Comparison of ENCODE assay signal across 13 mouse cellular contexts in the genomic region with DNA sequence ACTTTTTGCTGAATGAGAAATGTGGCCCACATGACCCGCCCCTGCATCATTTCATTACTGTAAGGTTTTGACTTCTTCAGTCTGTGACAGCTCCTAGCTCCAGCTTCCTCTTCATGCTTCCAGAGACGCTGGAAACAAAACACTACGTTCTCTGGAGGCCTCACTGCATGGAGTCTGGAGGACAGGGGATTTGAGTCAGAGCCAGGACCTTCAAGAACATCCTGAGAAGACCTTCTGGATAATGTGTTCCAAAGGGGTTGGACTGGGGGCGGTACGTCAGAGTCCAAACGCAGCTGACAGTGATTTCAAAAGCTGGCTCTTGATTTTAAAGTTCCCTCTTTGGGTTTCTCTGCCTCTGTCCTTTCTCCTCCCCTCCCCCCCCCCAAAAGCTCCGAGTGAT.
DNase-seq lines count a peak whose midpoint lies in the region; ATAC-seq lines count a peak whose summit lies in the region.
"Had no signal": no experiment of that assay in that cellular context is flagged by ENCODE, and none has a peak within 500 bp of the region (broad histone marks: within the 10 kb centered on the region; RNA-seq: fewer than 3 reads in every experiment).

No protein-coding gene starts in this region.

- intact Hi-C loops in gastrocnemius, postnatal 14 days (cut with DNase I; ENCODE audit: low total_unique reads): no loop called here

- peak; percentile 63 for DNase-seq in gastrocnemius, adult 18-20 months (ENCODE audit: low spot score)
- DNase-seq in gastrocnemius, postnatal 4 days (ENCODE audit: low spot score in 2 of 2): no peak
- DNase-seq in kidney, postnatal 14 days: peak; percentile 29
- DNase-seq in kidney, postnatal 10 days: no peak
- DNase-seq in gastrocnemius, postnatal 14 days: peak; percentile 19
- peak; percentile 36 for DNase-seq in heart, postnatal 4 days
- DNase-seq in spleen, postnatal 10 days (ENCODE audit: low spot score in 2 of 2): no peak
- DNase-seq: cerebellum, adult 18-20 months; layer of hippocampus, adult 9-11 months; lung, adult 2 months; thymus, postnatal 25 days had no signal

- no peak for ATAC-seq in monocyte, adult 5-6 weeks (replicated peaks; ENCODE audit: insufficient number of reproducible peaks, low FRiP score, low TSS enrichment, poor library complexity, severe bottlenecking)
- ATAC-seq: intestine, postnatal 0 days had no signal

Comparison
In these comparisons a context has a peak if more than half of its experiments do, and no peak if none do; other contexts are left out.
1. DNase-seq: peak in gastrocnemius, adult 18-20 months (single experiment), kidney, postnatal 14 days (single experiment), gastrocnemius, postnatal 14 days (single experiment) and heart, postnatal 4 days (single experiment); none in gastrocnemius, postnatal 4 days (0 of 2), kidney, postnatal 10 days (single experiment) and spleen, postnatal 10 days (0 of 2).